Mouse (Mus musculus) heart, adult 10 weeks (tissue): ENCODE measurements around the gene Magea3. TPM values are rescaled to one million over a fixed set of nuclear protein-coding genes. Genes with fewer than 3 reads are reported as not detected.

ENCODE experiments used
- polyA plus RNA-seq: library from polyadenylated mRNA; stranded (reverse); fragments of 350-450 nt; fragmentation: Illumina TruSeq; extraction: RNeasy Lipid Tissue Mini Kit (QIAGEN cat#74804); gene quantifications from one replicate; pipeline ENCODE4 v1.2.3, GENCODE M21; 2014; ENCODE audit warnings: low read depth, low replicate concordance

Magea3 gene
- not detected for polyA plus RNA-seq

DNA sequence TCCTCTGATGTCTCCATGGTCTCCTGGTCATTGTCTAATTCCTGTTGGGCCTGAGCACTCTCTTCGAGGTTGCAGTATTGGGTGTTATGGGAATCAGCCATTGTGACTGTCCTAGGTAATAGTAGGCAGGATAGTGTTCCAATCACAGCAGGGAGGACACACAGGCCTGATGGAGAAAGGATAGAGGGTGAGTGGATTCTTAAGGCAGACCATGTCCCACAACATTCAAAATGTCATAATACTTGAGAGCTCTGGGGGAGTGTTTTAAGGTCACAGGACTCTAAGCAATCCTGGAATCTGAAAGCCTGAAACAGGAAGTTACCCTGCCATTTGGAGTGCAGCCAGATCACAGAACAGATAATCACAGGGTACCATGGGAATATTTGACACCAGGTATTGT, at the start of gene Magea3:
Gene Magea3, minus strand, starts transcription at position 101 of the 400 bp plus-strand sequence.

GRCm38 (mm10) chrX:154995750-154996149, 46.4 kb upstream of the Magea3 start, which contains the start of gene Magea8:
Gene Magea8, minus strand, starts transcription at chrX:154995850.

GRCm38 (mm10) chrX:154935887-154936286, 13.4 kb downstream of the Magea3 start, which contains the start of gene Magea6:
Gene Magea6, minus strand, starts transcription at chrX:154935987.

Other genes starting within 250 kb of the Magea3 start
- not detected for gene Cldn34b1, start 59.2 kb downstream of the Magea3 start, polyA plus RNA-seq
- gene Magea6, start 13.5 kb downstream of the Magea3 start, polyA plus RNA-seq = not detected
- not detected for gene Magea8, start 46.3 kb upstream of the Magea3 start, polyA plus RNA-seq
- gene Magea5, start 113.6 kb upstream of the Magea3 start, polyA plus RNA-seq = not detected
- not detected for gene Magea1, start 140.3 kb upstream of the Magea3 start, polyA plus RNA-seq
- not detected for gene Magea2, start 144.2 kb upstream of the Magea3 start, polyA plus RNA-seq
- not detected for gene Cldn34b2, start 178.9 kb upstream of the Magea3 start, polyA plus RNA-seq